Mouse (Mus musculus): Measurements from ENCODE around the gene Wdr93. TPM values are rescaled to one million over a fixed set of nuclear protein-coding genes. Genes with fewer than 3 reads are reported as not detected.
A peak's percentile ranks its signal among the peaks of the same experiment; 100 is the strongest.
"Not testable (repeated sequence)": the region's sequence is repeated elsewhere in the genome, so short reads cannot be mapped to it uniquely, and the experiment has no call there.

Gene Wdr93
- polyA plus RNA-seq, 1 experiment = 0.04 TPM

GRCm38 (mm10) chr7:79781826-79782515, 39.0 kb downstream of the Wdr93 start:
- no peak overlapping the region for H3ac ChIP-seq (ENCODE audit: control insufficient read depth, insufficient read length, low read depth)
- no peaks in the 10 kb centered on the region for H3K27me3 ChIP-seq (ENCODE audit: control insufficient read depth, insufficient read depth, insufficient read length)
- no peak overlapping the region for H3K4me3 ChIP-seq (ENCODE audit: insufficient read depth, poor library complexity, severe bottlenecking)
- no peaks in the 10 kb centered on the region for H3K79me3 ChIP-seq (ENCODE audit: low read depth)
- no peaks in the 10 kb centered on the region for H3K79me2 ChIP-seq (ENCODE audit: control insufficient read depth, insufficient read depth)
- TF ChIP-seq CEBPB (IDR thresholded peaks at IDR 0.05; ENCODE audit: low read depth) (no peak), USF1 (IDR thresholded peaks at IDR 0.05; ENCODE audit: low read depth) (no peak), FOSL1 (IDR thresholded peaks at IDR 0.05; ENCODE audit: insufficient read depth, low read length, poor library complexity, severe bottlenecking) (no peak), MAX (IDR thresholded peaks at IDR 0.05) (no peak), MYOD1 (IDR thresholded peaks at IDR 0.05; ENCODE audit: control insufficient read depth, insufficient read length, low read depth) (no peak), MYOG (IDR thresholded peaks at IDR 0.05; ENCODE audit: control insufficient read depth, extremely low read depth, insufficient read length) (no peak), CTCF (IDR thresholded peaks at IDR 0.05; ENCODE audit: control insufficient read depth, insufficient read depth, insufficient read length) (no peak)
- no peaks in the 10 kb centered on the region for H3K36me3 ChIP-seq (ENCODE audit: control insufficient read depth, insufficient read depth)

GRCm38 (mm10) chr7:79782516-79782855, 39.5 kb downstream of the Wdr93 start:
- Histone ChIP-seq H3ac (ENCODE audit: control insufficient read depth, insufficient read length, low read depth) (no peak overlapping the region), H3K79me3 (ENCODE audit: low read depth) (no peaks in the 10 kb centered on the region), H3K27me3 (ENCODE audit: control insufficient read depth, insufficient read depth, insufficient read length) (no peaks in the 10 kb centered on the region), H3K36me3 (ENCODE audit: control insufficient read depth, insufficient read depth) (no peaks in the 10 kb centered on the region), H3K4me3 (ENCODE audit: insufficient read depth, poor library complexity, severe bottlenecking) (no peak overlapping the region), H3K79me2 (ENCODE audit: control insufficient read depth, insufficient read depth) (no peaks in the 10 kb centered on the region)
- TF ChIP-seq CTCF (IDR thresholded peaks at IDR 0.05; ENCODE audit: control insufficient read depth, insufficient read depth, insufficient read length) = no peak
- no peak for TF ChIP-seq MYOG (IDR thresholded peaks at IDR 0.05; ENCODE audit: control insufficient read depth, extremely low read depth, insufficient read length)
- TF ChIP-seq CEBPB (IDR thresholded peaks at IDR 0.05; ENCODE audit: low read depth) = no peak
- TF ChIP-seq FOSL1 (IDR thresholded peaks at IDR 0.05; ENCODE audit: insufficient read depth, low read length, poor library complexity, severe bottlenecking) = no peak
- no peak for TF ChIP-seq USF1 (IDR thresholded peaks at IDR 0.05; ENCODE audit: low read depth)
- no peak for TF ChIP-seq MAX (IDR thresholded peaks at IDR 0.05)
- no peak for TF ChIP-seq MYOD1 (IDR thresholded peaks at IDR 0.05; ENCODE audit: control insufficient read depth, insufficient read length, low read depth)

GRCm38 (mm10) chr7:79786295-79786694, 43.3 kb downstream of the Wdr93 start:
- H3K27me3 ChIP-seq (ENCODE audit: control insufficient read depth, insufficient read depth, insufficient read length) = peaks cover 9% of the 10 kb centered on the region
- no peaks in the 10 kb centered on the region for H3K79me2 ChIP-seq (ENCODE audit: control insufficient read depth, insufficient read depth)
- TF ChIP-seq CEBPB (IDR thresholded peaks at IDR 0.05; ENCODE audit: low read depth) = no peak
- no peak for TF ChIP-seq FOSL1 (IDR thresholded peaks at IDR 0.05; ENCODE audit: insufficient read depth, low read length, poor library complexity, severe bottlenecking)
- TF ChIP-seq CTCF (IDR thresholded peaks at IDR 0.05; ENCODE audit: control insufficient read depth, insufficient read depth, insufficient read length) = peak; percentile 46
- no peaks in the 10 kb centered on the region for H3K79me3 ChIP-seq (ENCODE audit: low read depth)
- no peak overlapping the region for H3K4me3 ChIP-seq (ENCODE audit: insufficient read depth, poor library complexity, severe bottlenecking)
- H3K36me3 ChIP-seq (ENCODE audit: control insufficient read depth, insufficient read depth) = no peaks in the 10 kb centered on the region
- H3ac ChIP-seq (ENCODE audit: control insufficient read depth, insufficient read length, low read depth) = no peak overlapping the region

- not testable (repeated sequence) for H3ac ChIP-seq (ENCODE audit: control insufficient read depth, insufficient read length, low read depth); H3K79me3 ChIP-seq (ENCODE audit: low read depth); H3K4me3 ChIP-seq (ENCODE audit: insufficient read depth, poor library complexity, severe bottlenecking); H3K79me2 ChIP-seq (ENCODE audit: control insufficient read depth, insufficient read depth); H3K36me3 ChIP-seq (ENCODE audit: control insufficient read depth, insufficient read depth)
- H3K27me3 ChIP-seq (ENCODE audit: control insufficient read depth, insufficient read depth, insufficient read length) = peaks cover 37% of the 10 kb centered on the region
These were observed 46.8 kb downstream of the Wdr93 start for GRCm38 (mm10) chr7:79789812-79790211.

GRCm38 (mm10) chr7:79792635-79793421, 49.9 kb downstream of the Wdr93 start:
- Histone ChIP-seq H3K27me3 (ENCODE audit: control insufficient read depth, insufficient read depth, insufficient read length) (peaks cover 37% of the 10 kb centered on the region), H3K79me2 (ENCODE audit: control insufficient read depth, insufficient read depth) (no peaks in the 10 kb centered on the region), H3ac (ENCODE audit: control insufficient read depth, insufficient read length, low read depth) (no peak overlapping the region), H3K36me3 (ENCODE audit: control insufficient read depth, insufficient read depth) (no peaks in the 10 kb centered on the region), H3K4me3 (ENCODE audit: insufficient read depth, poor library complexity, severe bottlenecking) (no peak overlapping the region), H3K79me3 (ENCODE audit: low read depth) (no peaks in the 10 kb centered on the region)
- TF ChIP-seq MYOD1 (IDR thresholded peaks at IDR 0.05; ENCODE audit: control insufficient read depth, insufficient read length, low read depth) (no peak), CTCF (IDR thresholded peaks at IDR 0.05; ENCODE audit: control insufficient read depth, insufficient read depth, insufficient read length) (peak; percentile 69), MYOG (IDR thresholded peaks at IDR 0.05; ENCODE audit: control insufficient read depth, extremely low read depth, insufficient read length) (no peak), CEBPB (IDR thresholded peaks at IDR 0.05; ENCODE audit: low read depth) (no peak), USF1 (IDR thresholded peaks at IDR 0.05; ENCODE audit: low read depth) (no peak), FOSL1 (IDR thresholded peaks at IDR 0.05; ENCODE audit: insufficient read depth, low read length, poor library complexity, severe bottlenecking) (no peak), MAX (IDR thresholded peaks at IDR 0.05) (no peak)

- TF ChIP-seq FOSL1 (IDR thresholded peaks at IDR 0.05; ENCODE audit: insufficient read depth, low read length, poor library complexity, severe bottlenecking) = no peak
- peaks cover 35% of the 10 kb centered on the region for H3K27me3 ChIP-seq (ENCODE audit: control insufficient read depth, insufficient read depth, insufficient read length)
- no peak within 1 kb of the TSS for H3ac ChIP-seq (ENCODE audit: control insufficient read depth, insufficient read length, low read depth)
- H3K36me3 ChIP-seq (ENCODE audit: control insufficient read depth, insufficient read depth) = no peaks in the 10 kb centered on the region
- H3K79me3 ChIP-seq (ENCODE audit: low read depth) = no peaks in the 10 kb centered on the region
- no peak within 1 kb of the TSS for H3K4me3 ChIP-seq (ENCODE audit: insufficient read depth, poor library complexity, severe bottlenecking)
- no peaks in the 10 kb centered on the region for H3K79me2 ChIP-seq (ENCODE audit: control insufficient read depth, insufficient read depth)
These were observed 50.7 kb downstream of the Wdr93 start, which contains the start of gene Mesp1 for GRCm38 (mm10) chr7:79793688-79794087. Mesp1 (minus strand) TSS chr7:79793788.
